Mouse (Mus musculus): ENCODE measurements around the gene Olfr969.
"Not testable (repeated sequence)": the region's sequence is repeated elsewhere in the genome, so short reads cannot be mapped to it uniquely, and the experiment has no call there.

The Olfr969 gene

GRCm38 (mm10) chr9:39790558-39790957, at the start of gene Olfr969:
Gene Olfr969, plus strand, starts transcription at chr9:39790945.
- no peak for DNase-seq

GRCm38 (mm10) chr9:39745949-39746348, 44.8 kb upstream of the Olfr969 start, which contains the start of gene Olfr967:
Gene Olfr967, plus strand, starts transcription at chr9:39746249.
- no peak for DNase-seq

DNA sequence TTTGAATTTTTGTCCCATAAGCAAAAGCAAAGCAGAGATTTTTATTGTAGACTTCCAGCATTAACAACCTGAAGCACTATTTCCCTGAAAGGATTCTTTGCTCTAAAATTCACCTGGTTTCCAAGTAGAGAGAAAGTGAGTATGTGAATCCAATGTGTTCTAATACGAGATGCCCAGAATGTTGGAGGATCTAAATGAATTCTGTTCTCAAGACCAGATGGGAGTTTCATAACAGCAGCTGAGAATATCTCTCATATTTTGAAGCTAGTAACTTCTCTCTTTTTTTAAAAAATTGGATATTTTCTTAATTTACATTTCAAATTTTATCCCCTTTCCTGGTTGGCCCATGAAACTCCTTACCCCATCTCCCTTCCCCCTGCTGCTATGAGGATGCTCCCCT, 44.3 kb upstream of the Olfr969 start:
- DNase-seq, result no peak

GRCm38 (mm10) chr9:39783153-39783552, 7.6 kb upstream of the Olfr969 start, which contains the start of gene Olfr968:
Gene Olfr968, minus strand, starts transcription at chr9:39783253.
- DNase-seq, result no peak

- no peak for DNase-seq
Observed at GRCm38 (mm10) chr9:39808560-39808959, 17.8 kb downstream of the Olfr969 start, which contains the start of gene Olfr970. Gene Olfr970, plus strand, starts transcription at chr9:39808860.

DNA sequence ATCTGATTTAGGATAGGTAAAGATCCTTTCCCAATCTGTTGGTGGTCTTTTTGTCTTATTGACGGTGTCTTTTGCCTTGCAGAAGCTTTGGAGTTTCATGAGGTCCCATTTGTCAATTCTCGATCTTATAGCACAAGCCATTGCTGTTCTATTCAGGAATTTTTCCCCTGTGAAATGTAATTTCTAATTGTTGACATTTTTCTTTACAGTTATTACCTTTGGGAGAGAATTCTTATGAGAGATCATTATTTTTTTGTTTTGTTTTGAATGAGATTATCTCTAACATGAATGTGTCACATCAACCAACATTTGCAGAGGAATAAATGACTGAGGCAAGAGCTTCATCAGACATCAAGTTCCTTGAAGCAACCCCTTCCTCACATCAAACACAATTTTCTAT, 45.8 kb downstream of the Olfr969 start, which contains the start of gene Olfr971:
Gene Olfr971 (plus strand): TSS at position 301 of the 400 bp plus-strand sequence.
- DNase-seq, result not testable (repeated sequence)
